ENCODE assay signal across 21 mouse cellular contexts in the genomic region with DNA sequence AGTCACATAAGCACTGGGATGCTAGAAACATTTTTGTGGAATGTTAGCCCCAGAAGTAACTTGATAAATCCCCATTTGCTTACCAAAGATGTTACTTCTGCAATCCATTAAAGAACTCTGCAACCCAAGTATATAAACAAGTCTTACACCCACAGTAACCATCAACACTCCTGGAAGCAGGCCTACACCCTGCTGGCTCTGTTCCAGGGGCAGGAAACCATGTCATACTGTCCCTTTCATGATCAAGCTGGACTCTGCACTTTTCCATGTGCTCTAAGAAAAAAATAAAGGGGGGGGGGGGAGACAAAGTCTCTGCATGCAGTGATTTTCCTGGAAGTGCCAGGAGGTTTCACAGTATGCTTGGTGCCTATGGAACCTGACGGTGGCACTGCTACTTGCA.
DNase-seq lines count a peak whose midpoint lies in the region; ATAC-seq and TF ChIP-seq lines count a peak whose summit lies in the region.
"Had no signal": no experiment of that assay in that cellular context is flagged by ENCODE, and none has a peak within 500 bp of the region (broad histone marks: within the 10 kb centered on the region; RNA-seq: fewer than 3 reads in every experiment).

No protein-coding gene starts in this region.

- H3K27me3 ChIP-seq in intestine, embryonic 16.5 days (replicated peaks; ENCODE audit: control insufficient read depth, insufficient read depth, low read length): no peaks in the 10 kb centered on the region
- no peaks in the 10 kb centered on the region for H3K27me3 ChIP-seq in intestine, embryonic 15.5 days (replicated peaks)
- H3K27me3 ChIP-seq in stomach, postnatal 0 days (ENCODE audit: control insufficient read depth, insufficient read depth, low read length): no peaks in the 10 kb centered on the region
- H3K27me3 ChIP-seq in forebrain, embryonic 11.5 days (ENCODE audit: control insufficient read depth, insufficient read depth, low read length): no peaks in the 10 kb centered on the region
- H3K27me3 ChIP-seq: embryonic facial prominence, embryonic 12.5 days; forebrain, embryonic 12.5 days; hindbrain, embryonic 13.5 days; liver, embryonic 15.5 days; neural tube, embryonic 15.5 days had no signal

- no peak overlapping the region for H3K4me2 ChIP-seq in intestine, embryonic 16.5 days (ENCODE audit: low read depth, low read length)
- H3K4me2 ChIP-seq in intestine, embryonic 15.5 days (replicated peaks): no peak overlapping the region
- H3K4me2 ChIP-seq in stomach, postnatal 0 days (replicated peaks; ENCODE audit: low read depth): no peak overlapping the region
- no peak overlapping the region for H3K4me2 ChIP-seq in forebrain, embryonic 11.5 days (ENCODE audit: low read depth, low read length, severe bottlenecking)
- H3K4me2 ChIP-seq: embryonic facial prominence, embryonic 12.5 days; forebrain, embryonic 12.5 days; hindbrain, embryonic 13.5 days; liver, embryonic 15.5 days; midbrain, embryonic 11.5 days; neural tube, embryonic 15.5 days had no signal

- no peaks in the 10 kb centered on the region for H3K4me1 ChIP-seq in intestine, embryonic 16.5 days (ENCODE audit: control insufficient read depth, insufficient read depth, low read length)
- H3K4me1 ChIP-seq in intestine, embryonic 15.5 days (replicated peaks): no peaks in the 10 kb centered on the region
- H3K4me1 ChIP-seq in stomach, postnatal 0 days (replicated peaks; ENCODE audit: control insufficient read depth, insufficient read depth): no peaks in the 10 kb centered on the region
- no peaks in the 10 kb centered on the region for H3K4me1 ChIP-seq in forebrain, embryonic 11.5 days (replicated peaks; ENCODE audit: control insufficient read depth, insufficient read depth, low read length)
- H3K4me1 ChIP-seq: embryonic facial prominence, embryonic 12.5 days; forebrain, embryonic 12.5 days; limb, embryonic 10.5 days; liver, embryonic 15.5 days; neural tube, embryonic 15.5 days had no signal

- no peak for TF ChIP-seq EP300 in stomach, postnatal 0 days (optimal IDR thresholded peaks at IDR 0.05)

- WGBS in intestine, embryonic 16.5 days: 87% methylated on average over 1 of the region's 1 CpGs
- 79% methylated on average over 1 of the region's 1 CpGs for WGBS in intestine, embryonic 15.5 days
- 56% methylated on average over 1 of the region's 1 CpGs for WGBS in stomach, postnatal 0 days
- 81% methylated on average over 1 of the region's 1 CpGs for WGBS in forebrain, embryonic 11.5 days

- ATAC-seq in intestine, embryonic 16.5 days: peak; percentile 55; the same call in 1 of the 2 replicates
- no peak for ATAC-seq in intestine, embryonic 15.5 days
- no peak for ATAC-seq in stomach, postnatal 0 days (ENCODE audit: low FRiP score, low TSS enrichment)
- no peak for ATAC-seq in forebrain, embryonic 11.5 days (replicated peaks; ENCODE audit: low FRiP score)

- DNase-seq in adrenal gland, postnatal 10 days: peak; percentile 14
- no peak for DNase-seq in adrenal gland, adult 8-10 months
- peak; percentile 10 for DNase-seq in left cerebral cortex, postnatal 4 days
- DNase-seq in left cerebral cortex, adult 2 months (ENCODE audit: extremely low spot score in 1 of 2, low spot score in 2 of 2): no peak
- peak; percentile 28 for DNase-seq in stomach, postnatal 0 days (ENCODE audit: low spot score)
- DNase-seq in forebrain, embryonic 11.5 days (ENCODE audit: low spot score): no peak
- DNase-seq: cerebellum, adult 11-12 months; gastrocnemius, postnatal 36 days; liver; thymus, adult 2 months; thymus, postnatal 4 days had no signal

- H3K27ac ChIP-seq in intestine, embryonic 16.5 days (ENCODE audit: low read length): no peak overlapping the region
- no peak overlapping the region for H3K27ac ChIP-seq in intestine, embryonic 15.5 days
- H3K27ac ChIP-seq in left cerebral cortex, adult 2 months: no peak overlapping the region
- no peak overlapping the region for H3K27ac ChIP-seq in stomach, postnatal 0 days (replicated peaks)
- no peak overlapping the region for H3K27ac ChIP-seq in forebrain, embryonic 11.5 days (ENCODE audit: low read depth, low read length)
- H3K27ac ChIP-seq: embryonic facial prominence, embryonic 12.5 days; forebrain, embryonic 12.5 days; heart, embryonic 10.5 days; hindbrain, embryonic 13.5 days; limb, embryonic 10.5 days; liver, embryonic 15.5 days; neural tube, embryonic 15.5 days had no signal

- no peaks in the 10 kb centered on the region for H3K9me3 ChIP-seq in intestine, embryonic 16.5 days (ENCODE audit: control insufficient read depth, low read length)
- no peaks in the 10 kb centered on the region for H3K9me3 ChIP-seq in intestine, embryonic 15.5 days
- H3K9me3 ChIP-seq in stomach, postnatal 0 days (ENCODE audit: control insufficient read depth, low read length): no peaks in the 10 kb centered on the region
- H3K9me3 ChIP-seq in forebrain, embryonic 11.5 days (ENCODE audit: control insufficient read depth, low read length): no peaks in the 10 kb centered on the region
- H3K9me3 ChIP-seq: embryonic facial prominence, embryonic 12.5 days; forebrain, embryonic 12.5 days; heart, embryonic 10.5 days; hindbrain, embryonic 13.5 days; limb, embryonic 10.5 days; liver, embryonic 15.5 days; neural tube, embryonic 15.5 days had no signal

- H3K9ac ChIP-seq in intestine, embryonic 16.5 days (ENCODE audit: low read depth, low read length): no peak overlapping the region
- no peak overlapping the region for H3K9ac ChIP-seq in intestine, embryonic 15.5 days
- no peak overlapping the region for H3K9ac ChIP-seq in stomach, postnatal 0 days (ENCODE audit: low read length)
- H3K9ac ChIP-seq in forebrain, embryonic 11.5 days (ENCODE audit: low read length): no peak overlapping the region
- H3K9ac ChIP-seq: embryonic facial prominence, embryonic 12.5 days; forebrain, embryonic 12.5 days; hindbrain, embryonic 13.5 days; liver, embryonic 15.5 days; neural tube, embryonic 15.5 days had no signal

- intact Hi-C loops in left cerebral cortex, postnatal 4 days (cut with DNase I): no loop called here
- intact Hi-C loops in left cerebral cortex, adult 2 months (cut with DNase I): no loop called here

- TF ChIP-seq CTCF in left cerebral cortex, adult 2 months (IDR thresholded peaks at IDR 0.05): no peak
- no peak for TF ChIP-seq CTCF in stomach, postnatal 0 days (IDR thresholded peaks at IDR 0.05; ENCODE audit: low read depth)

- H3K36me3 ChIP-seq in intestine, embryonic 16.5 days (ENCODE audit: control insufficient read depth, insufficient read depth, low read length): no peaks in the 10 kb centered on the region
- H3K36me3 ChIP-seq in intestine, embryonic 15.5 days: no peaks in the 10 kb centered on the region
- no peaks in the 10 kb centered on the region for H3K36me3 ChIP-seq in stomach, postnatal 0 days (ENCODE audit: control insufficient read depth, insufficient read depth, low read length)
- H3K36me3 ChIP-seq in forebrain, embryonic 11.5 days (ENCODE audit: control insufficient read depth, insufficient read depth, low read length): no peaks in the 10 kb centered on the region
- H3K36me3 ChIP-seq: embryonic facial prominence, embryonic 12.5 days; forebrain, embryonic 12.5 days; heart, embryonic 10.5 days; hindbrain, embryonic 13.5 days; limb, embryonic 10.5 days; liver, embryonic 15.5 days; neural tube, embryonic 15.5 days had no signal

- no peak overlapping the region for H3K4me3 ChIP-seq in intestine, embryonic 16.5 days (ENCODE audit: low read length)
- H3K4me3 ChIP-seq in intestine, embryonic 15.5 days (replicated peaks): no peak overlapping the region
- no peak overlapping the region for H3K4me3 ChIP-seq in left cerebral cortex, adult 2 months
- no peak overlapping the region for H3K4me3 ChIP-seq in stomach, postnatal 0 days (ENCODE audit: low read depth, low read length)
- H3K4me3 ChIP-seq in forebrain, embryonic 11.5 days (ENCODE audit: low read depth, low read length): no peak overlapping the region
- H3K4me3 ChIP-seq: embryonic facial prominence, embryonic 12.5 days; forebrain, embryonic 12.5 days; heart, embryonic 10.5 days; hindbrain, embryonic 13.5 days; limb, embryonic 10.5 days; liver, embryonic 15.5 days; neural tube, embryonic 15.5 days had no signal

Comparison
In these comparisons a context has a peak if more than half of its experiments do, and no peak if none do; other contexts are left out.
1. DNase-seq: peak in adrenal gland, postnatal 10 days (single experiment), left cerebral cortex, postnatal 4 days (single experiment) and stomach, postnatal 0 days (single experiment); none in adrenal gland, adult 8-10 months (single experiment), left cerebral cortex, adult 2 months (0 of 2) and forebrain, embryonic 11.5 days (single experiment).